Mouse (Mus musculus) midbrain, postnatal 0 days (tissue): ENCODE results near the gene Pxn. TPM values are rescaled to one million over a fixed set of nuclear protein-coding genes. Genes with fewer than 3 reads are reported as not detected.

Experiments used
- ATAC-seq: fragments of 200-750 bp; cut with Nextera tagmentation; 2 replicates; pipeline ENCODE4 v1.8.0; 2017; ENCODE audit warnings: moderate number of reproducible peaks, mild to moderate bottlenecking, moderate TSS enrichment, moderate library complexity; ENCODE audit not compliant: low FRiP score
- DNase-seq: peaks from one replicate; pipeline ENCODE4 v3.0.0-alpha.2; 2015; ENCODE audit warnings: low spot score
- H3K27ac ChIP-seq: fragments of 300-500 bp; sonication (generic); 2 replicates; pipeline ENCODE4 v1.5.1; 2014; ENCODE audit warnings: low read depth, mild to moderate bottlenecking, low read length, mixed read lengths
- H3K27me3 ChIP-seq: fragments of 300-500 bp; sonication (generic); 2 replicates; pipeline ENCODE4 v1.6.1; 2014; ENCODE audit warnings: low read length, control low read depth, mixed read lengths; ENCODE audit not compliant: insufficient read depth
- H3K36me3 ChIP-seq: fragments of 300-500 bp; sonication (generic); 2 replicates; pipeline ENCODE4 v1.6.1; 2014; ENCODE audit warnings: low read length, control low read depth, mixed read lengths; ENCODE audit not compliant: insufficient read depth
- H3K4me1 ChIP-seq: fragments of 300-500 bp; sonication (generic); 2 replicates; pipeline ENCODE4 v1.6.1; 2014; ENCODE audit warnings: mild to moderate bottlenecking, control low read depth, antibody characterized with exemption, low read length, mixed read lengths; ENCODE audit not compliant: insufficient read depth
- H3K4me2 ChIP-seq: fragments of 300-500 bp; sonication (generic); 2 replicates; pipeline ENCODE4 v1.6.1; 2014; ENCODE audit warnings: low read depth, mild to moderate bottlenecking, low read length, mixed read lengths; ENCODE audit not compliant: poor library complexity, severe bottlenecking
- H3K4me3 ChIP-seq: fragments of 300-500 bp; sonication (generic); 2 replicates; pipeline ENCODE4 v1.5.1; 2014; ENCODE audit warnings: low read depth, mild to moderate bottlenecking, low read length, moderate library complexity
- H3K9ac ChIP-seq: fragments of 300-500 bp; sonication (generic); replicated peaks from 2 replicates; pipeline ENCODE4 v1.6.1; 2014; ENCODE audit warnings: mild to moderate bottlenecking, low read length, moderate library complexity, mixed read lengths; ENCODE audit not compliant: poor library complexity, severe bottlenecking
- H3K9me3 ChIP-seq: fragments of 300-500 bp; sonication (generic); 2 replicates; pipeline ENCODE4 v1.6.1; 2016; ENCODE audit warnings: low read length, control low read depth
- CTCF ChIP-seq: IDR thresholded peaks from 2 replicates; pipeline ENCODE4 v1.5.1; 2016; ENCODE audit warnings: antibody characterized with exemption, mild to moderate bottlenecking
- WGBS: fragments of 180-500 bp; shearing (Covaris S2); extraction: QIAGEN DNeasy Blood & Tissue Kit; methylation state at CpG from one replicate; pipeline ENCODE4 v1.1.7; 2014; 5-methylcytosine and 5-hydroxymethylcytosine counted together
- polyA plus RNA-seq: library from polyadenylated mRNA; unstranded; fragments of >200 nt; fragmentation: Nextera tagmentation; extraction: Ambion mirVana; gene quantifications from 2 replicates; pipeline ENCODE4 v1.2.1, GENCODE M21; 2015
- total RNA-seq: library from RNA; depleted of rRNA; stranded (reverse); fragments of >200 nt; gene quantifications from 2 replicates; pipeline ENCODE4 v1.2.3, GENCODE M21; 2014

The Pxn gene
- total and polyA plus RNA-seq, 2 experiments from 2014 or later, result 15.9 to 39.4 TPM

DNA sequence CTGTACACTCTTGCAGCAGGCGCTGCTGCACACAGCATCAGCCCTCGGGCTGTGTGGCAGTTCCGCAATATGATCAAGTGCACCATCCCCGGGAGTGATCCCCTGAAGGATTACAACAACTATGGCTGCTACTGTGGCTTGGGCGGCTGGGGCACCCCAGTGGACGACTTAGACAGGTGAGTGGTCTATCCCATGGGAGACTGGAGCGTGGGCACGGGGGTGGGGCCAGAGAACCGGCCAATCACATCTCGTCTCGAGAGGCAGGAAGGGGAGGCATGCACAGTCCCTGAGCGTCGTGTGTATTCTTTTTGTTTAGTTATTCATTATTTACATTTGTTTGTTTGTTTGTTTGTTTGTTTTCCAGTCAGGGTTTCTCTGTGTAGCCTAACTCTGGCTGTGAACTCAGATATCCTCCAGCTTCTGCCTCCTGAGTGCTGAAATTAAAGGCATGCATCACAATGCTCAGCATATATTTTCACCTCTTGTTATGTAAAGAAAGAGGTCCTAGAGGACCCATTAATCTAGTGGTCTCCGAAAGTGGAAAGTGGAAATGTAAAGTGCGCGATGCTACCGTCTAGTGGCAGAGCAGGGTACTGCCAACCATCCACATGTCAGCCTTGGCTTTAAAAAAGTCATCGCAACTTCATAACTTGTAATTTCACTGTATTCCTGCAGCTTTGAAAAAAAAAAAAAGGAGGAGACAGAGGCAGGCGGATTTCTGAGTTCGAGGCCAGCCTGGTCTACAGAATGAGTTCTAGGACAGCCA lies 35.5 kb upstream of the Pxn start:
- Histone ChIP-seq H3K27ac (no peak overlapping the region), H3K4me3 (no peak overlapping the region), H3K4me1 (no peaks in the 10 kb centered on the region), H3K4me2 (no peak overlapping the region), H3K9ac (no peak overlapping the region), H3K36me3 (no peaks in the 10 kb centered on the region), H3K9me3 (no peaks in the 10 kb centered on the region), H3K27me3 (no peaks in the 10 kb centered on the region)
- 31% methylated on average over 20 of the region's 20 CpGs for WGBS
- peak; percentile 58 for DNase-seq
- TF ChIP-seq CTCF, result peak; percentile 86
- ATAC-seq, result no peak

DNA sequence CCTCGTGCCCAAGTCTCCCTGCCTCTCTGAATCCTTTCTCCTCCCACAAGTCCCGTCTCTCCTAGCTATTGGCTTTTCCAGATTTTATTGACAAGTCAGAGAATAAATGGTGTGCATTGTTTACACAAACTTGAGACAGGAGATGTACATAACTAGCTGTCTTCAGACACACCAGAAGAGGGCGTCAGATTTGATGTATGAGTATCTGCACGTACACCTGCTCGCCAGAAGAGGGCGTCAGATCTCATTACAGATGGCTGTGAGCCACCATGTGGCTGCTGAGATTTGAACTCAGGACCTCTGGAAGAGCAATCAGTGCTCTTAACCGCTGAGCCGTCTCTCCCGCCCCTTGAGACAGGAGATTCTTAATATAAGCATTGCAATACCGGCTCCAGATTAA lies 33.3 kb upstream of the Pxn start:
- no peak for DNase-seq
- 71% methylated on average over 10 of the region's 10 CpGs for WGBS
- no peak overlapping the region for H3K27ac ChIP-seq
- TF ChIP-seq CTCF, result peak; percentile 61
- H3K9me3 ChIP-seq, result no peaks in the 10 kb centered on the region
- H3K36me3 ChIP-seq, result peaks cover 3% of the 10 kb centered on the region; the same call in 1 of the 2 replicates
- H3K4me3 ChIP-seq, result no peak overlapping the region
- H3K9ac ChIP-seq, result no peak overlapping the region
- no peaks in the 10 kb centered on the region for H3K4me1 ChIP-seq
- no peaks in the 10 kb centered on the region for H3K27me3 ChIP-seq
- ATAC-seq, result no peak
- no peak overlapping the region for H3K4me2 ChIP-seq

DNA sequence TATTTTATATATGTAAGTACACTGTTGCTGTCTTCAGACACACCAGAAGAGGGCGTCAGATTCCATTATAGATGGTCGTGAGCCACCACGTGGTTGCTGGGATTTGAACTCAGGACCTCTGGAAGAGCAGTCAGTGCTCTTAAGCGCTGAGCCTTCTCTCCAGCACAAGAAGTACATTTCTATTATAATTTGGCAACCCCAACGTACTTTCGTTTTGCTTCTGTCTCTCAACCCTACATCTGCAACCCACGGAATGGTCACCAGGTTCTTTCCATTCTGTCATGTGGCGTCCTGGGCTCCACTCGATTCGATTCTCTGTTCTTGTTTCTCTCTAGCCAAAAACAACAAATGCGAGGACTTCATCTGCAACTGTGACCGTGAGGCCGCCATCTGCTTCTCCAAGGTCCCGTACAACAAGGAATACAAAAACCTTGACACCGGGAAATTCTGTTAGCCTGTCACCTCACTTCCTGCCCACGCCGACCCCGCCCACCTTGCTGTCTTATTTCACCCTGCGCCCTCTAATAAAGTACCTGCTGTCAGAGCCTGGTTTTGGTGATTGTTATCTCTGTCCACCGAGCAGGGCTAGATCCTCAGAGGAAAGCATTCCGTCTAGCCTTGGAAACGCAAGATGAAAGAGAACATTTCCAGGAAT lies 32.2 kb upstream of the Pxn start:
- TF ChIP-seq CTCF, result no peak
- WGBS, result 77% methylated on average over 22 of the region's 22 CpGs
- H3K27ac ChIP-seq, result no peak overlapping the region
- no peak overlapping the region for H3K4me3 ChIP-seq
- no peaks in the 10 kb centered on the region for H3K4me1 ChIP-seq
- DNase-seq (no peak), ATAC-seq (no peak)
- no peak overlapping the region for H3K9ac ChIP-seq
- peaks cover 3% of the 10 kb centered on the region; the same call in 1 of the 2 replicates for H3K36me3 ChIP-seq
- H3K9me3 ChIP-seq, result no peaks in the 10 kb centered on the region
- no peak overlapping the region for H3K4me2 ChIP-seq
- H3K27me3 ChIP-seq, result no peaks in the 10 kb centered on the region

DNA sequence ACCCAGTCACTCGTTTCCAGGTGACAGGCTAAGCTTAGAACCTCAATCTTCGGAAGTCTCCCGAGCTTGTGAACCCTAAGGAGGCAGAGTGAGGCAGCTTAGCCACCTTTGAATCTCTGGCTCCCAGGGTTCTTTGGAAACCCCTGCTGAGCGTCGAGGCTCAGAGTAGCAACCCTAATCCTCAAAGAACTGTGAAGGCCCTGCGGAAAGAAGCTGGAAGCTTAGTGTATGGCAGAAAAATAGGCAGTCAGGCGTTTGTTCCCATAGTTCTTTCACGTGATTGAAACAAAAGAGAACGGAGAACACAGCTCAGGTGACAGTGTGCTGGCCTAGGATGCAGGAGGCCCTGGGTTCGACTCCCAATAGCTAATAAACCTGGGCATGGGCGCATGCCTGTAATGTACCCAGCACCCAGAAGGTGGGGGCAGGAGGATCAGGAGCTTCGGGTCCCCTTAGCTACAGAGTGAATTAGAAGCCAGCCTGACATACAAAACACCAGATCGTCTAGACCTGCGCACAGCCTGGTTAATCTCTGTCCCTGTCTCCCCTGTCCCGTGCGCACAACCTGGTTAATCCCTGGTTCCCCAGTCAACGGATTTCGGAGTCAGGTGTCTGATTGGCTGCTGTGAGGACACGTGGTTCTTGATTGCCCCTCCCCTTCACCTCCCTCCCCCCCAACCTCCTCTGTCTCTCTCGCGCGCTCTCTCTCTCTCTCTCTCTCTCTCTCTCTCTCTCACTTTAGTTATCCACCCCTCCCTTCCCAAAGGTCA lies 31.0 kb upstream of the Pxn start:
- H3K4me3 ChIP-seq, result peak overlapping the region; percentile 29
- ATAC-seq (peak; percentile 81), DNase-seq (peak; percentile 85)
- H3K27me3 ChIP-seq, result no peaks in the 10 kb centered on the region
- WGBS, result 3% methylated on average over 22 of the region's 22 CpGs
- H3K36me3 ChIP-seq, result peaks cover 5% of the 10 kb centered on the region; the same call in 1 of the 2 replicates
- peak overlapping the region; percentile 44 for H3K27ac ChIP-seq
- peaks cover 3% of the 10 kb centered on the region; the same call in 1 of the 2 replicates for H3K4me1 ChIP-seq
- no peak for TF ChIP-seq CTCF
- peak overlapping the region; percentile 43 for H3K4me2 ChIP-seq
- no peaks in the 10 kb centered on the region for H3K9me3 ChIP-seq
- peak overlapping the region; percentile 0; the same call in 1 of the 2 replicates for H3K9ac ChIP-seq

DNA sequence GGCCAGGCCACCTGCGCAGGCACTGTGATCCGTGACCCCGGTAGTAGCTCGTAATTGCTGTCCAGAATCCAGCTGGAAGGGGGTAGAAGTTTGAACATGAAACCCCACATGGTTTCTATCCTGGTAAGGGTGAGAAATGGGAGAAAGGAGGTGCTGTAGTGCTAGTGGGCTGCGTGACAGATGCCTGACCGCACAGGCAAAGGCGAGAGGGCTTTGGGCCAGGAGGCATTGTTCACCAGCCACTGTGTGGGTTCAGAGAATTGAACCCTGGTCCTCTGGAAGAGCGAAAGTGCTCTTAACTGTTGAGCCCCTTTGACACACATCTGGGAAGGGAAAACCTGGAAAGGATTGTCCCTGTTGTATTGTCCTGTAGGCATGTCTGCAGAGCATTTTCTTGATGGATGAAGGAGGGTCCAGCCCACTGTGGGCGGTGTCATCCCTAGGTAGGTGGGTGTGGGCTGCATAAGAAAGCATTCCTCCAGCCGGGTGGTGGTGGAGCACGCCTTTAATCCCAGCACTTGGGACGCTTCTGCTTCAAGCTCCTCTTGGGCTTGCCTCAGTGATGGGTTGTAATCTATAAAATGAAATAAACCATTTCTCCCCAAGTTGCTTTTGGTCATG lies 30.3 kb upstream of the Pxn start:
- no peaks in the 10 kb centered on the region for H3K27me3 ChIP-seq
- WGBS, result 34% methylated on average over 12 of the region's 12 CpGs
- H3K9me3 ChIP-seq, result no peaks in the 10 kb centered on the region
- no peak overlapping the region for H3K9ac ChIP-seq
- ATAC-seq (0 out of 2 replicates have a peak, but pooled peaks have one; percentile 39), DNase-seq (no peak)
- peaks cover 5% of the 10 kb centered on the region; the same call in 1 of the 2 replicates for H3K36me3 ChIP-seq
- peaks cover 3% of the 10 kb centered on the region; the same call in 1 of the 2 replicates for H3K4me1 ChIP-seq
- peak overlapping the region; percentile 40; the same call in 1 of the 2 replicates for H3K27ac ChIP-seq
- peak overlapping the region; percentile 43 for H3K4me2 ChIP-seq
- no peak for TF ChIP-seq CTCF
- H3K4me3 ChIP-seq, result peak overlapping the region; percentile 29
